Mouse (Mus musculus): ENCODE data around the gene C1qtnf5.
A peak's percentile ranks its signal among the peaks of the same experiment; 100 is the strongest.

- TF ChIP-seq POLR2A (IDR thresholded peaks at IDR 0.05; ENCODE audit: extremely low read depth, insufficient read depth, low read length) (no peak), CTCF (IDR thresholded peaks at IDR 0.05; ENCODE audit: extremely low read depth, insufficient read depth, low read length) (peak; percentile 95)
Observed at GRCm38 (mm10) chr9:44125546-44126428, 18.7 kb downstream of the C1qtnf5 start.

Measured in cortical plate, adult 2 months (tissue).